Mouse (Mus musculus) cerebellum, adult 2 months (tissue): ENCODE data around the gene AC141477.1. TPM values are rescaled to one million over a fixed set of nuclear protein-coding genes. Genes with fewer than 3 reads are reported as not detected.

Experiments
- DNase-seq, 2 experiments: peaks; one replicate each; pipeline ENCODE4 v3.0.0; 2021
- H3K27ac ChIP-seq: fragments of 200-500 bp; 2 replicates; pipeline ENCODE4 v1.5.1; 2012; ENCODE audit warnings: low read length, control low read depth, inconsistent platforms; ENCODE audit not compliant: insufficient read depth
- H3K27me3 ChIP-seq: fragments of 200-500 bp; 2 replicates; pipeline ENCODE4 v1.6.1; 2012; ENCODE audit warnings: inconsistent platforms, mild to moderate bottlenecking, low read length, moderate library complexity; ENCODE audit not compliant: control insufficient read depth, insufficient read depth
- H3K4me1 ChIP-seq: fragments of 200-500 bp; 2 replicates; pipeline ENCODE4 v1.6.1; 2011; ENCODE audit warnings: low read length; ENCODE audit not compliant: control insufficient read depth, insufficient read depth
- H3K4me3 ChIP-seq: fragments of 200-500 bp; replicated peaks from 2 replicates; pipeline ENCODE3; 2011; ENCODE audit warnings: mild to moderate bottlenecking, low read depth, low read length, control low read depth; ENCODE audit not compliant: insufficient read depth
- CTCF ChIP-seq: fragments of 200-500 bp; IDR thresholded peaks from 2 replicates; pipeline ENCODE4 v1.5.1; 2011; ENCODE audit warnings: low read depth, mild to moderate bottlenecking, control low read depth, low read length, moderate library complexity, borderline replicate concordance; ENCODE audit not compliant: insufficient read depth
- POLR2A ChIP-seq: fragments of 200-500 bp; IDR thresholded peaks from 2 replicates; pipeline ENCODE4 v1.6.1; 2011; ENCODE audit warnings: low read length, control low read depth, borderline replicate concordance; ENCODE audit not compliant: insufficient read depth
- WGBS: fragments of 180-500 bp; shearing (Covaris S2); methylation state at CpG from one replicate; pipeline ENCODE4 v1.1.7; 2018; 5-methylcytosine and 5-hydroxymethylcytosine counted together
- polyA plus RNA-seq: library from polyadenylated mRNA; depleted of rRNA; stranded (reverse); fragments of >200 nt; gene quantifications from 2 replicates; pipeline ENCODE4 v1.2.3, GENCODE M21; 2012; rRNA removed

AC141477.1 gene
- polyA plus RNA-seq, result not detected in 2 replicates

GRCm38 (mm10) chr10:76440281-76440680 is at the start of gene AC141477.1:
AC141477.1 (minus strand) TSS chr10:76440444.
- Histone ChIP-seq H3K27me3 (no peaks in the 10 kb centered on the region), H3K4me1 (no peaks in the 10 kb centered on the region), H3K27ac (no peak within 1 kb of the TSS), H3K4me3 (no peak within 1 kb of the TSS)
- no peak for TF ChIP-seq CTCF
- TF ChIP-seq POLR2A, result no peak
- DNase-seq, result no peak
- WGBS, result 93% methylated on average over 17 of the region's 17 CpGs

- H3K27me3 ChIP-seq, result no peaks in the 10 kb centered on the region
- 95% methylated on average over 15 of the region's 15 CpGs for WGBS
- no peak for DNase-seq
- no peak overlapping the region for H3K4me3 ChIP-seq
- no peaks in the 10 kb centered on the region for H3K4me1 ChIP-seq
- TF ChIP-seq POLR2A, result no peak
- no peak for TF ChIP-seq CTCF
- H3K27ac ChIP-seq, result no peak overlapping the region
These were observed 49.0 kb upstream of the AC141477.1 start for GRCm38 (mm10) chr10:76489205-76489604.

GRCm38 (mm10) chr10:76488265-76488664 is 48.0 kb upstream of the AC141477.1 start:
- Histone ChIP-seq H3K27me3 (no peaks in the 10 kb centered on the region), H3K27ac (no peak overlapping the region), H3K4me3 (no peak overlapping the region), H3K4me1 (no peaks in the 10 kb centered on the region)
- no peak for TF ChIP-seq CTCF
- TF ChIP-seq POLR2A, result no peak
- 95% methylated on average over 8 of the region's 8 CpGs for WGBS
- no peak for DNase-seq

GRCm38 (mm10) chr10:76486302-76486701 is 46.1 kb upstream of the AC141477.1 start:
- DNase-seq, result no peak
- WGBS, result 96% methylated on average over 2 of the region's 2 CpGs
- Histone ChIP-seq H3K27me3 (no peaks in the 10 kb centered on the region), H3K27ac (no peak overlapping the region), H3K4me3 (no peak overlapping the region), H3K4me1 (no peaks in the 10 kb centered on the region)
- TF ChIP-seq CTCF (no peak), POLR2A (no peak)

- H3K4me3 ChIP-seq, result no peak overlapping the region
- no peaks in the 10 kb centered on the region for H3K4me1 ChIP-seq
- TF ChIP-seq CTCF (no peak), POLR2A (no peak)
- 94% methylated on average over 6 of the region's 6 CpGs for WGBS
- H3K27ac ChIP-seq, result no peak overlapping the region
- H3K27me3 ChIP-seq, result no peaks in the 10 kb centered on the region
- no peak for DNase-seq
These were observed 41.2 kb upstream of the AC141477.1 start for GRCm38 (mm10) chr10:76481480-76481879.

GRCm38 (mm10) chr10:76480851-76481250 is 40.6 kb upstream of the AC141477.1 start:
- no peaks in the 10 kb centered on the region for H3K4me1 ChIP-seq
- TF ChIP-seq POLR2A (no peak), CTCF (no peak)
- no peak overlapping the region for H3K4me3 ChIP-seq
- DNase-seq, result no peak
- no peak overlapping the region for H3K27ac ChIP-seq
- no peaks in the 10 kb centered on the region for H3K27me3 ChIP-seq
- WGBS, result 93% methylated on average over 13 of the region's 13 CpGs

- Histone ChIP-seq H3K4me1 (peaks cover 6% of the 10 kb centered on the region; the same call in 1 of the 2 replicates), H3K4me3 (no peak overlapping the region), H3K27ac (no peak overlapping the region), H3K27me3 (no peaks in the 10 kb centered on the region)
- 88% methylated on average over 5 of the region's 5 CpGs for WGBS
- DNase-seq, result no peak
- TF ChIP-seq CTCF, result no peak
- no peak for TF ChIP-seq POLR2A
These were observed 33.5 kb upstream of the AC141477.1 start for GRCm38 (mm10) chr10:76473759-76474158.

GRCm38 (mm10) chr10:76468203-76469162 is 28.2 kb upstream of the AC141477.1 start, which contains the start of the genes Mcm3ap and Ybey:
Mcm3ap (plus strand) TSS chr10:76468927.
Ybey (minus strand) TSS chr10:76469114.
- TF ChIP-seq CTCF (peak; percentile 33; the same call in 1 of the 2 replicates), POLR2A (peak; percentile 72; the same call in 1 of the 2 replicates)
- Histone ChIP-seq H3K4me1 (peaks cover 5% of the 10 kb centered on the region; the same call in 1 of the 2 replicates), H3K27ac (peak within 1 kb of the TSS; percentile 55; the same call in 1 of the 2 replicates), H3K27me3 (no peaks in the 10 kb centered on the region), H3K4me3 (peak within 1 kb of the TSS; percentile 84)
- 1% methylated on average over 55 of the region's 55 CpGs for WGBS
- DNase-seq, result peak; percentile 89 to 93
